Mouse (Mus musculus) embryo, embryonic 10.5 days (tissue): ENCODE data around the gene Tex19.2.

Experiments
- DNase-seq: peaks from one replicate; pipeline ENCODE4 v3.0.0-alpha.2; 2015; ENCODE audit warnings: low spot score

Tex19.2 gene

DNA sequence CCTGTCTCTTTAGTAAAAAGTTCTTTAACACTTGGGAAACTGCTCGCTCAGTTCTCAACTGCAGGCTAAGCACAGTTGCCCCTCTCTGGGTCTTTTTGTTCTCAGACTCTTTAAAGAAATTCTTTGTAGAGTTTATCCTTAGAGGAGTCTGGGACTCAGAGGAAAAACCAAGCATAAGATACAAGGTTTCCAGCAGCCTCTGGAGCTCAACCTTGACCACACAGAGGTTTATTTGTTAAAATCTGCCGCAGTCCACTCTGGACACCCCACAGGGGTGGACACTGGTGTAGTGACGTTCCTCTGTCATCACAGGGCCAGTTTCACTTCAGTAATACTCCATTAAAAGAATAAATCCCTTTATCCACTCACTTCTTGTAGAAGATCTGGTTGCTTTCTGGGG lies at the start of gene Tex19.2:
Tex19.2 (minus strand) TSS at position 101 of the 400 bp plus-strand sequence.
- DNase-seq, result no peak

DNA sequence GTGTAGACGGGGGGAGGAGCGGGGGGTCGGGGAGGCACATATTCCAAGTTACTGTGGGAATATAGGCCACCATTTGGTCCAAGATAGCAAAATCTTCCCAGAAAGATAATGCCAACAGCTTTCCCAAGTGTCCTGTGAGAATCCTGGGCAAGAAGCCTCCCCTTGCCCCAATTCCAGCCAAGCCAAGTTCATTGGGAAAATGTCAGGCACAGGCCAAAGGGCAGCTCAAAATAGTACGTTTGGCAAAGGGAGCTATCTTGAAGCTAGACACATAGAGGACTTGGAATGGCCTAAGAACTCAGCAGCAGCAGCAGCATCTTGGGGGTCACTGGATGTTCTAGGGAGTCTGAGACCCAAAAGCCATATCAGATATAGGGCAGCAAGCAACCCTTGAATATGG lies 45.3 kb upstream of the Tex19.2 start:
- no peak for DNase-seq

DNA sequence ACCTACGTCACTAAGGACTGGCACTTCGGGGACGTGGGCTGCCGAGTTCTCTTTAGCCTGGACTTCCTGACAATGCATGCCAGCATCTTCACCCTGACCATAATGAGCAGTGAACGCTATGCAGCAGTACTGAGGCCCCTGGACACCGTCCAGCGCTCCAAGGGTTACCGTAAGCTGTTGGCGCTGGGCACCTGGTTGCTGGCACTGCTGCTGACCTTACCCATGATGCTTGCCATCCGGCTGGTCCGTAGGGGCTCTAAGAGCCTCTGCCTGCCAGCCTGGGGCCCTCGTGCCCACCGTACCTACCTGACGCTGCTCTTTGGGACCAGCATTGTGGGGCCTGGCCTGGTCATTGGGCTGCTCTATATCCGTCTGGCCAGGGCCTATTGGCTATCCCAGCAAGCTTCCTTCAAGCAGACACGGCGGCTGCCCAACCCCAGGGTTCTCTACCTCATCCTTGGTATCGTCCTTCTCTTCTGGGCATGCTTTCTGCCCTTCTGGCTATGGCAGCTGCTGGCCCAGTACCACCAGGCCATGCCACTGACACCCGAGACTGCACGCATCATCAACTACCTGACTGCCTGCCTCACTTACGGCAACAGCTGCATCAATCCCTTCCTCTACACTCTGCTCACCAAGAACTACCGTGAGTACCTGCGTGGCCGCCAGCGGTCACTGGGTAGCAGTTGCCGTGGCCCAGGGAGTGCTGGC lies 42.3 kb upstream of the Tex19.2 start:
- no peak for DNase-seq

DNA sequence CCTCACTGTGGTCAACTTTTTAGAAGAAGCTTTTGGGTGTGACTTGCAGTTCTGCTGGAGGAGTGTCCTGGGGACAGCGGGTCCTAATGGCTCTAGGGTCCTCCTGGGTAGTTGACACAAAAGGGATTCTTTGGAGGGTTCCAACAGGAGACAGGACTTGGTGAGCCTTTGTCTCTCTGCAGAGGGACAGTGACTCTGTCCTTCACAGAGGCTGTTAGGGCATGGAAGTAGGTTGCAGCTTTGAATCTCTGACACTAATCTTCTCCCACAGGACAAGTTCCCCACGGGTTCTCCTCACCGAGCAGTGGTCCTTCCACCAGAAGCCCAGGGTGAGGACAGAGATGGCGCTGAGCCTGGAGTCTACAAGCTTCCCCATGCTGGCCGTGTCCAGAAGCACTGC lies 41.5 kb upstream of the Tex19.2 start, which contains the start of gene Uts2r:
Uts2r (plus strand) TSS at position 301 of the 400 bp plus-strand sequence.
- DNase-seq, result no peak

DNA sequence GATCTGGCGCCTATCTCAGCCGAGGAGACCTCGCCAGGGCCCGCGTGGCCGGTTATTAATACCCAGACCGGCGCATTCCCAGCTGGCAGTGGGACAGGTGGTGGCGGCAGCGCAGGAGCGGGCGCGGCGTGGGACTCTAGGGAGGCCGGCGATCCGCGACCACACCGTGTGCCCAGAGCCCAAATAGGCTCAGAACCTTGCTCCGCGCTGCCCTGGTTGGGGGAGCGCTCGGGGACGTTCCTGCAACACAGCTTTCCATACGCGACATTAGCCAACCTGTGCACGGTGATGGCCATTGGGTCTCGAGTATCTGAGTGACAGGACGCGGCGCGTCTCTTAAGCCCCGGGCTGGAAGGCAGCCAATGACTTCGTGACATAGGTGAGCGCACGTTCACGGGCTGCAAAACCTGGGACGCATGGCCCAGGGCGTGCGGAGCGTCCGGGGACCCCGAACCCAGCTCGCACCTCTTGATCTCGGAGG lies 38.0 kb upstream of the Tex19.2 start:
- peak; percentile 31 for DNase-seq

DNA sequence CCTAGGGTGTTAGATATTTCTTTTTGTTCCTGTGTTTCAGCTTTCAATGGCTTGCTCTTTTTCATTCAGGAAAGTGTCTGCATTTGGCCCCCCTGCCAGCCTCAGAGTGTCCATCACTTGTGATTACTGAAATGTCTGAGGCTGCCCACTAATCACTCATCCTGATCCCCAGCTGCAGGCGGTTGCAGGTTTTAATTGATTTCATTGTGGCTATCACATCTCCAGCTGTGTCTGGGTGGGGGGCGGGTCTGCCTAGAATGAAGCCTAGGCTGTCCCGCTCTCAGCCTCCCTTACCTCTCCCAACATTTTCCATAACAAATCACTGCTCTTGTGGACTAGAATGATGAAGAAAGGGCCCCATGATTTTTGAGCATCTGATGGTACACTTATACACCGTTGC lies 35.7 kb upstream of the Tex19.2 start:
- no peak for DNase-seq

DNA sequence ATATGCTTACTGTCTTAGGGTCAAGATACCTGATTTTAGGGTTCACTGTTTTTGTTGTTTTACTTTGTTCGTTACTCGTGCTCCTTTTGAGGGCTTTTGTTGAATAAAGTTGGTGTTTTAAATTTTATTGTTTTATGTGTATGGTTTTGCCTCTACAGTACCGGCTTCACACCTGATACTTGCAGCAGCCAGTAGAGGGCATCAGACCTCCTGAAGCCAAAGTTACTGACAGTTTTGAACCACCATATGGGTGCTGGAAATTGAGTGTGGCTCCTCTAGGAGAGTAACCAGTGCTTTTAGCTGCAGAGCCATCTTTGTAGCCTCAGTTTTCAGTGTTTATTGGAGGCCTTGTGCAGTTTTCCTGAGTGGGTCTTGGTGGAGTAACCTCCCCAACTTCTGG lies 29.7 kb upstream of the Tex19.2 start:
- no peak for DNase-seq

DNA sequence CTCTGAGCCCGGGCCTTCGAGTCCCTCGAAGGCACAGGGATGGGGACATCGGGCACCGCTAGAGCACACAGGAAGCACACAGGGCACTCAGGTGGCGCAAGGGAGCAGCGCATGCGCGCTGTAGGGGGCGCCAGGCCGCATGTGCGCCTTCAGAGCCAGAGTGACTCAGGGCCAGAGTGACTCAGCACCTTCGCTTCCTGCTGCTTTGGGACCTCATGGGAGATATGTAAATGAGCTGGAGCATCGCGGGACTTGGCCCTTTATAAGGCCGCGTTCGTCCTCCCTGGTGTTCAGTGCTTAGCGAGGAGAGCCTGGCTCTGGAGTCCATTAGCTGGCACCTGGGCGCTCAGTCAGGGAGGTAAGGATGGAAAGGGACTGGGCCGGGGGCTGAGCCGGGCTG lies 27.4 kb upstream of the Tex19.2 start, which contains the start of gene Tex19.1:
Tex19.1 (plus strand) TSS at position 279 of the 400 bp plus-strand sequence.
- DNase-seq, result no peak

DNA sequence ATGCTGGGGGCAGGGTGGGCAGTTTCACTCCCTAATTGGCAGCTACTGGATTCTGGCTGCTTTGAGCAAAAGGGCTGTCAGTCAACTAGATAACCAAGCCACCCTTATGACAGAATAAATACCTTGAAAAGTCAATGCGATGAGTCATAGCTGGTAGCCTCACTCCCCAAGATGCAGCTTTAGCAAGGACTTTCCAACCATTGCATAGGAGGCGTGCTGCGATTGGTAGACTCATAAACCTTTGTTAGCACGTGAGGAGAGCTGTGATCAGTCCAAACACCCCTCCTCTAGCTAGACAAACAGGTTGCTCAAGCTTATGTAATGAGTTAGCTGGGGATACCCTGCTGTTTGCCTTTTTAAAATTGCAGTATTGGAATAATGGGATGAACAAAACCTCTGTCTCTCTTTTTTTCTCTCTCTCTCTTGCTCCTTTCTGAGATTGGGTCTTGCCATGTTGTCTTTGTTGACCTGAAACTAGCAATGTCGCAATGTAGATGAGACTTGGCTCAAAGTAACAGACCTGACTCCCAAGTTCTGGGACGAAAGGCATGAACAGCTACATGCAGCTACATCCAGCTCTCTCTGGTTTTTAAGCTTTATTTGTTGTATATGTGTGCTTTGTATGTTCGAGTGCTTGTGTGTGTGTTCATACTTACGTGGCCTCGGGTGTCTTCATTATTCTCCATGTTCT lies 25.0 kb upstream of the Tex19.2 start:
- no peak for DNase-seq

DNA sequence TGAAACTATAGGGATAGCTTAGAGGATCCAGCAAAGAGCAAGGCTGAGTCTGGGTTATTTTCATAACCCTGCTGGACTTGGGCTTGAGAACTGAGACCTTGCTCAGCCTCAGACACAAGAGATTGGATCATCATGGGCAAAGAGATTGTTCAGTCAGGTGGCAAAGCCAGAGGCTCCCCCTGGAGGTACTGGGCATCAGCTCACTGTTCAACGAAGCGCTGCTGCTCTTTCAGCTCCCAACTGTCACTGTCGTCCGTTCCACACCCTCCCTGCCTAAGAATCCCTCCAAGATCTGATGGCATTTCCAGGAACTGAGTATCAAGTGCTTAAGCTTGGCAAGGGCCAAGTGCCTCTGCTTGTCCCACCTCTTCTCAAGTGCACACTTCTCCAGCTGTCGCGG lies 20.3 kb upstream of the Tex19.2 start:
- no peak for DNase-seq

DNA sequence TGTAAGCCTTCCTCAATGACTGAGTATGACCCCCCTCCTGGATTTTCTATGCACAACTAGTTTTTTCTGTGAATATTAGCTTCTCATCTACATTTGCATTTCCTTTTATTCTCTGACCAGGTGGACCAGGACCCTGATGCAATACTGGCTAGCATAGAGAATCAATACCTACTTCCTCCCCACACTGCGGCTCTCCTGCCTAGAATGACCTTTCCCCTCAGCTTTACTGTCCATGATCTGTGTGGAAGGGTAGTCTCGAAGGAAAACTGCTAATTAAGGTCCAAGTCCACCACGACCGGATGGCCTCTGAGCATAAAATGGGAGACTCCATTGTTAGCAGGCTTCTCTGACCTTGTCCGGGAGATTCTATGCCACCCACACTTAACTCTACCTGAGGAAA lies 19.2 kb upstream of the Tex19.2 start:
- DNase-seq, result no peak

DNA sequence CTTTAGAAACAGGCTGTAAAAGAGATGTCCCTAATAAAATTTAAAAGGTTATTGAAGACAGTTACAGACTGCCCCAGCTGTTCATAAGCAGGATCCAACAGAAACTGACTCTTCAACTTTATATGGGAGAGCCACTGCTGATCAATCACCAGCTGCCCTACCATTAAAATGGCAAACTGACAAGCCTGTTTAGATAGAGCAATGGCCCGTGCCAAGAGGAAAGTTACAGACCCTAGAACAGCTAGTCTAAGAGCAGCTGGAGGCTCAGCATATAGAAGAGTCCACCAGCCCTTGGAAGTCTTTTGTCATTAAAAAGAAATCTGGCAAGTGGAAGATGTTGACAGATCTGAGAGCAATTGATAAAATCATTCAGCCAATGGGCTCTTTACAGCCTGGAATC lies 16.1 kb upstream of the Tex19.2 start:
- no peak for DNase-seq

DNA sequence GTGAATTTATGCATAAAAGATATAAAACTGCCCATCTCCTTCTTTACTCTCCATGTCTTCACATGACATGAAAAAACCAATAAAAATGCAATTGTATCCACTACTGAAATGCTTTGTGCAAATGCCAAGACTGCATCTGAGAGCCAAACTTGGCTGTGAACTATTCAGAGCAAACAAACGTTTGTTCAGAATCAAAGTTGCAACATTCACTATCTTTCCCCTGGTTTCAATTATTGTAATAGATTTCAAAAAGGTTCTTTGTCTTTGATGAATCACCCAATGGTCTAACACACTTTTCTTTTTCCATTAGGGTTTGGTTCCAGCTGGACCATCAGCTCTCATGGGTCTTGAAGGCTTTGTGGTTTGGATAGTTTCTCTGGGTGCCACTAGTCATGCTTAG lies 11.1 kb upstream of the Tex19.2 start:
- no peak for DNase-seq

DNA sequence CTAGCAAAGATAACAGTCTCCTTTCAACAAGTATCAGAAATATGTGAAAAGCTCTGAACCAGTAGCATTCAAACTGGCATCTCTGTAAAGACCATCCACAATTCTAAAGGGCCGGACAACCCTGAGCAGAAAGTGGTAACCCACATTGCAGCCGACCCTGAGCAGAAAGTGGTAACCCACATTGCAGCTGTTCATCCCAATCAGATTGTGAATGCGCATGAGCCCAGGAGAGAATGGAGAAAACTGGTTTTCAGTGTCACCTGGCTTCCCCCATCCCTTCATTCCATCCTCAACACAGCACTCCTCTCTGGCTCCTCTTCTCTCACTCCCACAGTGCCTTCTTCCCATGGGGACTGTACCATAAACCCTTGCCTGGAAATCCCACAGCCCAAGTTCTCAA lies 9.0 kb upstream of the Tex19.2 start:
- DNase-seq, result no peak

DNA sequence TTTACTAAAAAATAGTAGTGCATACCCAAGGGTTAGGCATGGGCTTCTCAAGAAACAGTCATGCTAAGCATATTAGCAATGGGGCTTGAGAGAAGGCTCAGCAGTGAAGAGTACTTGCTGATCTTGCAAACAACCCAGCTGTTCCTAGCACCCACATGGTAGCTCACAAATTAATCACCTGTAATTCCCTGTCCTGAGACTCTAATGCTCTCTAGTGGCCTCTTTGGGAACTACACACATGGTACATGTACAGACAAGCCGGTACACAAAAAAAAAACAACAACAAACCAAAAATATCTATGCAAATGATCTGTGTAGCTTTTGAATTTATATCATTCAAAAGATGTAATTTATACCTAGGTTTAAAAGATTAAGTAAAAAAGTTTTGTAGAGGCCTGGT lies 7.9 kb upstream of the Tex19.2 start:
- peak; percentile 42 for DNase-seq

DNA sequence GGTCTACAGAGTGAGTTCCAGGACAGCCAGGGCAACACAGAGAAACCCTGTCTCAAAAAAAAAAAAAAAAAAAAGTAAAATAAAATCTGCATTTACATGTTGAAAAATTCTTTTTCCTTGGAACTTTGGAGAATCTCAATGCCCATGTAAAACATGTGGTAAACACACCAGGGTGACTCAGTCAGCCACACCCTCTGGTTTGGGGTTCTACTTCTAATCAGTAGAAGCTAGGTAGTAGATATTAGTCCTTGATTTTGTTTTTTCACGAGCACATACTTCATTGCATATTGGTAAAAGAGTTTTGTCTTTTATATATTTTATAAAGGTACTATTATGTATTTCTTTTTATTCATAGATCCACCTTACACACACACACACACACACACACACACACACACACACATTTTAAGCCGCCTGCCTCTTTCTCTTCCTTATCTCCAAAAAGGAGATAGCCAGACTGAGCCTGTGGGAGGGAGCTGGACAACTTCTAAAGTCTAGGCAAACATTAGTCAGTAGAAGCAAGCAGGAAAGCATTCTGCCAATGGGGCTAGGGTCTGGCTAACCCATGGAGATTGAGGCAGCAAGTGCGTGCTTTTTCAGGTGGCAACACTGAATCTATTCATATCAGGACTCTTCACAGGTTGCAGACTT lies 7.2 kb upstream of the Tex19.2 start:
- no peak for DNase-seq

DNA sequence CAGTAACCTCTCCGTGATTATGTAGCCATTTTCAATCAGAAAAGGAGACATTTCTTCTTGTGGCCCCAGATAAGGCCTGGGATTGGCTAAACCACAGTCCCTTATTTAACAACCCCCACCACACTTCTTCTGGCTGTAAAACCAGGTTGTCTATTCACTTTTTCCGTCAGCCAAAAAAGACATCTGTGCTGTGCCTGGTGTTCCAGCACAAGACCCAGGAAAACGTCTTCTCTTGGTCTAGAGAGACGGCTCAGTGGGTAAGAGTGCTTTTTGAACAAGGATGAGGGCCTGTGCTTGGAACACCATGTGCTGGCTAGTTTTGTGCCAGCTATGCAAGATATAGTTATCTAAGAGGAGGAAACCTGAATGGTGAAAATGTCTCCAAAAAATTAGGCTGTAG lies 5.0 kb upstream of the Tex19.2 start:
- no peak for DNase-seq

DNA sequence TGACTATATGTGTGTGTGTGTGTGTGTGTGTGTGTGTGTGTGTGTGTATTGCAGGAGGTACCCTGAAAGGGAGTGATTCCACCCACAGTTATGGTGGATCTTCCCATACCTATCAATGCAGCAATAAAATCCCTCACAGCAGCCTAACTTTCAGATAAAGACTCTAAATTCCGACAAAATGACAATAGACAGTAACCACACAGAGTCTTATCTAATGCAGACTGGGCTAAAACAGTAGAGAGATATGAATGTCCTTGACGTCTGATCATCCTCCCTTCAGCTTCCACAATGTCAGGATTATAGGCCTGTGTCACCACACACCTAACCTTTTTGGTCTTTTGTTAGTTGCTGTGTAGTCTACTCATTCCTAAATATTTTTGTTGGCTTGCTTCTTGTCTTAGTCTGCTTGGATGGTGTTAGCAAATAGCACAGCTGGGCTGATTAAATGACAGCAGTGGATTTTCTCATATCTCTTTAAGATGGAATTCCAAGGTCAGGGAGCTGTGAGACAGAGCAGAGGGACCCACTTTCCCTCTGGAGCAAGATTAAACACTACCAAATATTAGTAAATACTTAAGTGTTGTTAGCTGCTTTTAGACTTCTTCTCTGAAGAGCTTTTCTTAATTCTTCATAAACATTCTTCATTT lies 3.7 kb upstream of the Tex19.2 start:
- no peak for DNase-seq

DNA sequence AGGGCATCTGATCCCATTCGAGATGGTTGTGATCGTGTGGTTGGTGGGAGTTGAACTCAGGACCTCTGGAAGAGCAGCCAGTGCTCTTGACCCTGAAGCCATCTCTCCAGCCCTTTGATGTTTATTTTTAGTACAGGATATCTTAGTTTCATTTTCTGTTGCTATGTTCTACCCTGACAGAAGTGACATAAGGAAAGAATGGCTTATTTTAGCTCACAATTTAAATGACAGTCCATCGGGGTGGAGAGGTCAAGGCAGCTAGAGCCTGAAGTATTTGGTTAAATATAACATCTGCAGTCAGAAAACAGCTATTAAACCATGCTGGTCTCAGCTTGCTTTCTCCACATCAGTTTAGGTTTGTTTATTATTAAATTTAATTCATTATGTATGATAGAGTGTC lies 2.7 kb upstream of the Tex19.2 start:
- DNase-seq, result no peak

DNA sequence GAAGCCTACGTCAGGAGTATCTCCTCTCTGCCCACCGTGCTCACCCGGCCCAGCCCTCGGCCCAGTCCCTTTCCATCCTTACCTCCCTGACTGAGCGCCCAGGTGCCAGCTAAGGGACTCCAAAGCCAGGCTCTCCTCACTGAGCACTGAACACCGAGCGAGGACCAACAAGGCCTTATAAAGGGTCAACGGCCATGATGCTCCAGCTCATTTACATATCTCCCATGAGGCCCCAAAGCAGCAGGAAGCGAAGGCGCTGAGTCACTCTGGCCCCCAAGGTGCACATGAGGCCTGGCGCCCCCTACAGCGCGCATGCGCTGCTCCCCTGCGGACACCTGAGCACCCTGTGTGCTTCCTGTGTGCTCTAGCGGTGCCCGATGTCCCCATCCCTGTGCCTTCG lies 371 bp downstream of the Tex19.2 start:
- DNase-seq, result no peak

DNA sequence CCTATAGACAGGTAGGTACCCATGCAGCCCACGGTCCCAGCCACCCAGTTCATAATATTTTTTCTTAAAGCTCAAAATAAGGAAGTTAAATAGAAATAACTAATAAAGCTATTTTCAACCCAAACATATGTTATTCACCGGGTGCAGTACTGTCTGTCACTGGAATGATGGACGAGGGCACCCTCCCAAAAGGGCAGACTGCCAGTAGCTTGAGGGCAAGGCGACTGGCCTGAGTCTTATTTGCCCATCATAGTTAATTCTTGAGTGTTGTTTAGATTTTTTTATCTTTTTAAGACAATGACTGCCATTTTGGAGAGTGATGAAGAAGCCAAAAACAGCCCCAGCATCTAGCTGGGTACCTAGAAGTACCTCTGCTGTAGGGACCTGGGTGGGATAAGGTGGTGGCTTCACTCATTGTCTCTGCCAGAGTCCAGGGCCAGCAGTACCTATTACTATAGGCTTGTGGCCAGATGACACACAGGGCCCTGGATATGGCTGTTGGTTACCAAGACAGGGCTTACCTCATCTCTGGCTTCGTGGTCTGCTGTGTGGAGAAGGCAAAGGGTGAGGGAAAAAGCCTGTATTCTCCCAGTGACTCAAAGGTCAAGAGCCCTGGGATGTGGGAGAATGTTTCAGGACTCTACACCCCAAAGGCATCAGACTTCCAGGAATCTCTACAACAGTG lies 6.2 kb downstream of the Tex19.2 start:
- DNase-seq, result no peak

DNA sequence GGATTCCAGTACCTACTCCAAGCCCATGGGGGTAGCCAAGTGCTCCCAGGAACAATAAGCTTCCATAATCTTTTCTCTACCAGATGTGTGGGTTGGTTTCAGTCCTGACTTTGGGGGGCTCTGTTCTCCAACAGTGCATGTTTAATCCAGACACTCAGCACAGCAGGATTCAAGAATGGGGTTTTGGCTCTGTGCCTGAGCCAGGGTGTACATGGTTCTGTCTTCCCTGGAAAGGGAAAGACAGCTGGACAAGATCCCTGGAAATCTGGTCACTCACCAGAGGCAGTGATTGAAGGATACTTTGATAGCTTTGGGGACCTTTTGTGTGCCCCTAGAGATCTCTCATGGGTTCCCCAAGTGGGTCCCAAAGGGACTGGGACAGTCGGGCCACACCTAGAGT lies 6.9 kb downstream of the Tex19.2 start:
- DNase-seq, result no peak
